Mouse (Mus musculus): ENCODE data around the gene Mcf2. TPM values are rescaled to one million over a fixed set of nuclear protein-coding genes. Genes with fewer than 3 reads are reported as not detected.

Gene Mcf2
- total and polyA plus RNA-seq, 3 experiments, result not detected

DNA sequence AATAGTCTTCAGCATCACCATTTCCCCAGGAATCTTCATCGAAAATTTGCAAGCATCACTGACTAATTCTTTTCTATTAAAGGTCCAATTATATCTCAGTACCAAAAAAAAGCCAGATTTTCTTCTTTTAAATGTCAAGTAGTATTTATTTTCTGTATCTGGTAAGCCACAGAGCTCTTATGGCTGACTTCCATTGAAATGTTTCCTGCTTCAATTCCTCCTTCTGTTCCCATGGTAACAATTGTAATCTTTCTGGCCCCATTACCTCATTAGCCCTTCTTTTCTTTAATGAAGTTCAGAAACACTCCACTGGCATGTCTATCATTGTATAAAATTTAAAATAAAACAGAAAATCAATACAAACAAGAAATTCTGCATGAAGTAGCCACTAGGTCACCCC lies 103.5 kb downstream of the Mcf2 start:
- TF ChIP-seq E2F4 (IDR thresholded peaks at IDR 0.05; ENCODE audit: insufficient replicate concordance, low read depth, low read length), result no peak
- no peak for TF ChIP-seq GABPA (IDR thresholded peaks at IDR 0.05; ENCODE audit: insufficient replicate concordance, low read depth, low read length)
- no peak for TF ChIP-seq EP300 (IDR thresholded peaks at IDR 0.05; ENCODE audit: low read length)
- no peak for TF ChIP-seq TBP (conservative IDR thresholded peaks at IDR 0.05; ENCODE audit: low read depth, low read length)
- no peak for TF ChIP-seq ZC3H11A (IDR thresholded peaks at IDR 0.05; ENCODE audit: low read depth, low read length)
- no peak for TF ChIP-seq POLR2AphosphoS2 (IDR thresholded peaks at IDR 0.05; ENCODE audit: low read depth, low read length)
- no peak for TF ChIP-seq MXI1 (IDR thresholded peaks at IDR 0.05; ENCODE audit: low read depth, low read length)
- no peak for TF ChIP-seq MAZ (IDR thresholded peaks at IDR 0.05; ENCODE audit: low read depth, low read length)
- no peak overlapping the region for H3K4me2 ChIP-seq (ENCODE audit: insufficient read depth, low read depth, poor library complexity, severe bottlenecking)
- dilution Hi-C loops (cut with MboI; ENCODE audit: extremely low pct_ligation_motif_present, extremely low pct_unique_long_range_greater_than_20kb, low sequenced_read_pairs) (no loop called here), in situ Hi-C loops (cut with MboI; ENCODE audit: low pct_ligation_motif_present, low pct_unique_long_range_greater_than_20kb, low sequenced_read_pairs) (no loop called here)
- no peak overlapping the region for H3K4me3 ChIP-seq (replicated peaks in 1 of 3; ENCODE audit: low read depth in 2 of 3, low read length in 2 of 3, poor library complexity in 1 of 3)
- no peaks in the 10 kb centered on the region for H3K9me3 ChIP-seq (replicated peaks; ENCODE audit: low read length)
- no peaks in the 10 kb centered on the region for H3K79me2 ChIP-seq (replicated peaks; ENCODE audit: control insufficient read depth, extremely low read depth, insufficient read depth, poor library complexity, severe bottlenecking)
- H3K27ac ChIP-seq (ENCODE audit: insufficient read depth, low read depth), result no peak overlapping the region
- no peaks in the 10 kb centered on the region for H3K27me3 ChIP-seq (replicated peaks)
- no peak for DNase-seq (ENCODE audit: extremely low read depth)
- H3K9ac ChIP-seq (ENCODE audit: insufficient read depth, low read depth), result no peak overlapping the region
- no peaks in the 10 kb centered on the region for H3K36me3 ChIP-seq (replicated peaks in 1 of 2; ENCODE audit: control insufficient read depth in 1 of 2, insufficient read depth in 1 of 2, low read length in 1 of 2)
- H3K4me1 ChIP-seq (ENCODE audit: control insufficient read depth in 1 of 2, insufficient read depth in 2 of 2), result no peaks in the 10 kb centered on the region

DNA sequence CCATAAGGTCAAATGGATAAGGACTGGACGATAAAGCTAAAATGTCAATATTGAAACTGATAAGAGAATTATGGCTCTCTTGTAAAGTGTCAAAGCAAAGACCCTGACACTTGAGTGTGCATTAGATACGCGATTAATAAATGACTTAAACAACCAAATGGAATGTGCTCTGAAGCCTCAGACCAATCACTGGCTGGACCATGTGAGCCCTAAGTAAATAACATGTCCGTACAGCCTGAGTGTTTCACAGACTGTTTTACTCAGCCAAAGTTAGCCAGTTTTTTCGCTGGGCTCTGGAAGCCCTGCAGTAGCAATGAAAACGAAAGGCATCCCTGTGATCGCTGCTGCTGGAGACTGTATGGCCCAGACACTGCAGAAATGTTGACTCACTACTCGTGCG lies 123.7 kb downstream of the Mcf2 start:
- TF ChIP-seq ZMIZ1 (IDR thresholded peaks at IDR 0.05; ENCODE audit: low read depth, low read length) (no peak), MAZ (IDR thresholded peaks at IDR 0.05; ENCODE audit: low read depth, low read length) (no peak), MYC (IDR thresholded peaks at IDR 0.05; ENCODE audit: low read depth, low read length) (no peak), SMC3 (IDR thresholded peaks at IDR 0.05; ENCODE audit: low read depth, low read length) (no peak), UBTF (IDR thresholded peaks at IDR 0.05; ENCODE audit: low read depth, low read length) (no peak), E2F4 (IDR thresholded peaks at IDR 0.05; ENCODE audit: insufficient replicate concordance, low read depth, low read length) (no peak), POLR2A (IDR thresholded peaks at IDR 0.05; ENCODE audit: low read depth, low read length) (no peak), CHD2 (IDR thresholded peaks at IDR 0.05; ENCODE audit: low read length) (no peak)
- Histone ChIP-seq H3K79me2 (replicated peaks; ENCODE audit: control insufficient read depth, extremely low read depth, insufficient read depth, poor library complexity, severe bottlenecking) (no peaks in the 10 kb centered on the region), H3K27ac (ENCODE audit: insufficient read depth, low read depth) (no peak overlapping the region), H3K4me2 (ENCODE audit: insufficient read depth, low read depth, poor library complexity, severe bottlenecking) (no peak overlapping the region), H3K27me3 (replicated peaks) (no peaks in the 10 kb centered on the region), H3K36me3 (replicated peaks in 1 of 2; ENCODE audit: control insufficient read depth in 1 of 2, insufficient read depth in 1 of 2, low read length in 1 of 2) (no peaks in the 10 kb centered on the region), H3K4me1 (ENCODE audit: control insufficient read depth in 1 of 2, insufficient read depth in 2 of 2) (no peaks in the 10 kb centered on the region), H3K4me3 (replicated peaks in 1 of 3; ENCODE audit: low read depth in 2 of 3, low read length in 2 of 3, poor library complexity in 1 of 3) (no peak overlapping the region), H3K9me3 (replicated peaks; ENCODE audit: low read length) (no peaks in the 10 kb centered on the region), H3K9ac (ENCODE audit: insufficient read depth, low read depth) (no peak overlapping the region)
- DNase-seq (ENCODE audit: extremely low read depth), result no peak
- dilution Hi-C loops (cut with MboI; ENCODE audit: extremely low pct_ligation_motif_present, extremely low pct_unique_long_range_greater_than_20kb, low sequenced_read_pairs) (no loop called here), in situ Hi-C loops (cut with MboI; ENCODE audit: low pct_ligation_motif_present, low pct_unique_long_range_greater_than_20kb, low sequenced_read_pairs) (no loop called here)

DNA sequence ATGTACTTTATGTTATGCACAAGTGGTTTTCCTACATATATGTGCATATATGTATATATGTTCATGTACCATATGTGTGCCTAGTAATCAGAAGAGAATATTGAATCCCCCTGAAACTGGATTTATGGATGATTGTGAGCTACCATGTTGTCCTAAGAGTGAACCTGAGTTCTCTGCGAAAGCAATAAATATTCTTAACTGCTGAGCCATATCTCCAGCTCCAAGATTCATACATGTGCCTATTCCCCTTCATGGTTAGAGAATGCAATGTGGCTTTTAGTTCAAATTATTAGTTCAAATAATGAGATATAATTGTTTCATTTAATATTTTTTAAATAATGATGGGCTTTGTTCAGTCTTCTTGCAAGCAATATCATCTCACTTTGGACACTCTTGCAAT lies 124.1 kb downstream of the Mcf2 start:
- Histone ChIP-seq H3K9me3 (replicated peaks; ENCODE audit: low read length) (no peaks in the 10 kb centered on the region), H3K27me3 (replicated peaks) (no peaks in the 10 kb centered on the region), H3K36me3 (replicated peaks in 1 of 2; ENCODE audit: control insufficient read depth in 1 of 2, insufficient read depth in 1 of 2, low read length in 1 of 2) (no peaks in the 10 kb centered on the region), H3K4me1 (ENCODE audit: control insufficient read depth in 1 of 2, insufficient read depth in 2 of 2) (no peaks in the 10 kb centered on the region), H3K9ac (ENCODE audit: insufficient read depth, low read depth) (no peak overlapping the region), H3K4me3 (replicated peaks in 1 of 3; ENCODE audit: low read depth in 2 of 3, low read length in 2 of 3, poor library complexity in 1 of 3) (no peak overlapping the region), H3K4me2 (ENCODE audit: insufficient read depth, low read depth, poor library complexity, severe bottlenecking) (no peak overlapping the region), H3K79me2 (replicated peaks; ENCODE audit: control insufficient read depth, extremely low read depth, insufficient read depth, poor library complexity, severe bottlenecking) (no peaks in the 10 kb centered on the region), H3K27ac (ENCODE audit: insufficient read depth, low read depth) (no peak overlapping the region)
- TF ChIP-seq IRF4 (IDR thresholded peaks at IDR 0.05; ENCODE audit: low read depth, low read length), result no peak
- no peak for TF ChIP-seq EP300 (IDR thresholded peaks at IDR 0.05; ENCODE audit: low read length)
- no peak for TF ChIP-seq POLR2A (IDR thresholded peaks at IDR 0.05; ENCODE audit: low read depth, low read length)
- TF ChIP-seq CHD2 (IDR thresholded peaks at IDR 0.05; ENCODE audit: low read length), result no peak
- no peak for TF ChIP-seq PAX5 (IDR thresholded peaks at IDR 0.05; ENCODE audit: low read length)
- TF ChIP-seq POLR2AphosphoS2 (IDR thresholded peaks at IDR 0.05; ENCODE audit: low read depth, low read length), result no peak
- no peak for TF ChIP-seq JUND (conservative IDR thresholded peaks at IDR 0.05; ENCODE audit: low read depth, low read length)
- no peak for TF ChIP-seq TBP (conservative IDR thresholded peaks at IDR 0.05; ENCODE audit: low read depth, low read length)
- in situ Hi-C loops (cut with MboI; ENCODE audit: low pct_ligation_motif_present, low pct_unique_long_range_greater_than_20kb, low sequenced_read_pairs) (no loop called here), dilution Hi-C loops (cut with MboI; ENCODE audit: extremely low pct_ligation_motif_present, extremely low pct_unique_long_range_greater_than_20kb, low sequenced_read_pairs) (no loop called here)
- no peak for DNase-seq (ENCODE audit: extremely low read depth)
